Mouse (Mus musculus) urinary bladder, postnatal 10 days (tissue): Measurements from ENCODE around the gene Cpeb1.
A peak's percentile ranks its signal among the peaks of the same experiment; 100 is the strongest.

Experiments used
- DNase-seq: peaks from one replicate; pipeline ENCODE4 v3.0.0; 2022; ENCODE audit warnings: low spot score

The Cpeb1 gene

DNA sequence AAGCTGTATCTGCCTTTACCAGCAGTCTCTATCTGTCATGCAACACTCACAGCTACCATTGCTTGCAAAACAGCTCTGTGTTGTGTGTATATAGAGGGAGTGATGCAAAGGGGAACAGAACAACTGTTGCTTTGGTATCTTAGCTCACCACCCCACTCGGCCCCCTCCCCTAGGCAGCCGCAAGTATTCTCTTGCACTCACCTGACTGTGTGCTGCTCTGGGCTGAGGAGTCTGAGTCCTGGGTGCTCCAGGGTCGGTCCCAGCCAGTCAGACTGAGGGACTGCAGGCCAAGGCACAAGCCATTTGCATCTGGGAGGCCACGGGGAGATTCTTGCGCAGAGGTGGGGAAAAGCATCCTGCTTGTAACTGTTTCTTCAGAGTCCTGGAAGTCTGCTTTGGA lies 83.5 kb downstream of the Cpeb1 start:
- DNase-seq, result no peak

GRCm38 (mm10) chr7:81369724-81370123 lies 85.5 kb downstream of the Cpeb1 start:
- DNase-seq, result no peak

DNA sequence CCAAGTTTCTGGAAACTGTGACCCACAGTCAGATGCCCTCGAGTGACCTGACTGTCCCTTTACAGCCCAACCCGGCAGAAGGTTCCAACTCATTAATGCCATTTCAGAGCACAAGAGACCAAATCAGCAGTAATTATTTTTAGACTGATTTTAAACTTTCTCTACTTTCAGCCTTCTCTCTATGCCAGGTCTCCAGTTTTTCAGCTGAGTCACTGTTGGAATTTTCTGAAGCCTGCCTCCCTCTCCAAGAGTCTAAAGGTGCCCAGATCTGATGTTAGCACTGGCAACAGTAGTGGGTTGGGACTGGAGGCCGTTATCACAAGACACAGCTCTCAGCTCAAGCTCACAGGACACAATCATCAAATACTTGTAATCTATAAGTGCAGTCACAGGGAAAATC lies 87.3 kb downstream of the Cpeb1 start:
- no peak for DNase-seq

DNA sequence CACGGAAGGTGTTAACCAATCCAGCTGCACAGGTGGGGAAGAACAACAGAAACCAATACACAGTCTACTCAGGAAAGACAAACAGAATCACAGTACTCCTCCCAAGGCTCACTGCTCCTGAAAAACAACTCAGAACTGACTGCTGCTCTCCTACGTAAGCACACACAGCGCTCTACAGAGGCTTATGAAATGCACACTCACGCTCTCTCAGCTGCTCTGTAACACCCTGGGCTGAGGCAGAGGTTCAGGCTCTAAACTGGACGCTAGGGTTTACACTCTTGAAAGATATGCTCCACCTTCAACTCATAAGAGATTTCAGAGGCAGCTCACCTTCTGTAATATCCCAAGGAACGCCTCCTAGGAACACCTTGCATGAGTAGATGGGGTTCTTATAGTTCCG lies 98.3 kb downstream of the Cpeb1 start:
- no peak for DNase-seq

DNA sequence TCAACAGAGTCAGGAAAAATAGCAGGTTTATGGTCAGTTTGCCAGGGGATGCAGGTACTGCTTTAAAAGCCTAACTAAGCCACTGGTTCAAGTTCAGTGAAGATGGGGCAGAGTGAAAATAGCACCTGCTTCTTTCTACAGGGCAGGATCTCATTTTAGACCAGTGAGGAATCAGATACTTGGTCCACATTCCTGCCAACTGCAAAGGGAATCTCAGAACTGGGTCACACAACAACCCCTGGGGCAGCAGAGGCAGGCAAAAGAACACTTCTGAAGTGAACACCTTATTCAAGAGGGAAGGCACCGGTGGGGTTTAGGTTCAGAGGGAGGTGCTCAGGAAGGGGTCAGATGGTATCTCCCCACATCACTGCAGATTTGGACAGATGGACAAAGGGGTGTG lies 98.9 kb downstream of the Cpeb1 start:
- DNase-seq, result no peak

- DNase-seq, result no peak
Observed at GRCm38 (mm10) chr7:81355746-81356145, 99.5 kb downstream of the Cpeb1 start.

GRCm38 (mm10) chr7:81351826-81352225 lies 103.4 kb downstream of the Cpeb1 start:
- DNase-seq, result no peak

DNA sequence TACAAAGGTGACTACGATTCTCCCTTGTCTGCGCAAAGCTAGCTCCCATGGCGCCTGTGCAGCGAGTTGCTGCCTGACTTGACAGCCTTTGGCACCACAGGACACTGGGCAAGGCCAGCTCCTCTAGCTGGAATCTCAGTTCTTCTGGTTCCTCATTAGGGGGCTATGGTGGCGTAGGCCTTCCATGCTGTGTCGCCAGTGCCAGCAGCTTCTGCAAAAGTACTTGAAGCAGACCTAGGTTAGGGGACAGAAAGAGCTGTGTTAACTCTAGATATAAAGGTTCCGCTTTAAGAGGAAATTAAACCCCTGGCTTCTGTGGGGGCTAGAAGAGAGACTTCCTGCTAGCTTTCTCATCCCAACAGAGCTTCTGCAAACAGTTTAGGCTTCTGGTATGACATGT lies 107.1 kb downstream of the Cpeb1 start:
- DNase-seq, result no peak

- no peak for DNase-seq
Observed at GRCm38 (mm10) chr7:81345447-81346170, 109.7 kb downstream of the Cpeb1 start.

DNA sequence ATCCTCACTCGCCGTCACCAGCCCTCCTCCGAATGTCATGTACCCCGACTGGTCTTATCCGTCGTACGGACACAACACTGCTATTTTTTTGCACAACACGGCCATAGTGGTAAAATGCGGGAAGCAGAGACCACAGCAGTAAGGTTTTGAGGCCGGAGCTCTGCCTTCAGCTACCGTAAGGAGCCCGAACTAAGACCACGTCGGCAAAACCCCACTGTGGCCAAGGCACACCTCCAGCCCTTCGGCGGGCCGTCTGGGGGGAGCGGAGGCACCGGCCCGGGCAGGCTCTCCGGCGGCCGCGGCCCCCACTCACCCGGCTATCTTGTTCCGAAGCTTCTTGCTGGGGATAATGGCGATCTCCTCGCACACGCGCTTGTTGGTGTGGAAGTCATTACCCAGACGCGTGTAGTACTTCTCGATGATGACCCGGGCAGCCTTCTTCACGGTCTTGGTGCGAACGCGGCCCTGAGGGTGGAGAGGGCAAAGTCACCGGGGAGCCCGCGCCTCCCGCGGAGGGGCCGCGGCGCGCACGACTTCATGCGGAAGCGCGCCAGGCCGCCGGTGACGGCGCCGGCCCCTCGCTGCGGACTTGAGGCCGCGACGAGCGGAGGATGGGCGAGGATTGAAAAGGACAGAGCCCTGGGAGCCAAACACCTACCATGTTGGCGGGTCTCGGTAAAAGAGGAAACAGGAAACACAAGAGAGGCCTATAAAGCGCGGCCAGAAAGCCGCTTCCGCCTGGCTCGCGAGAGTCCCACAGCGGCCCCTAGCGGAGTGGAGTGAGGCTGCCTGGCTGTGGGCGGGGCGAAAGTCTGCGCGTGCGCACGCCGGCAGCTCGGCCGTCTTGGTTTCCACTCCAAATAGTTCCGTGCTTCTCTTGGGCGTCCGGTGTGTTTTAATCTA lies 110.5 kb downstream of the Cpeb1 start, which contains the start of gene Rps17:
Gene Rps17, minus strand, starts transcription at position 711 of the 903 bp plus-strand sequence.
- DNase-seq, result peak; percentile 95

DNA sequence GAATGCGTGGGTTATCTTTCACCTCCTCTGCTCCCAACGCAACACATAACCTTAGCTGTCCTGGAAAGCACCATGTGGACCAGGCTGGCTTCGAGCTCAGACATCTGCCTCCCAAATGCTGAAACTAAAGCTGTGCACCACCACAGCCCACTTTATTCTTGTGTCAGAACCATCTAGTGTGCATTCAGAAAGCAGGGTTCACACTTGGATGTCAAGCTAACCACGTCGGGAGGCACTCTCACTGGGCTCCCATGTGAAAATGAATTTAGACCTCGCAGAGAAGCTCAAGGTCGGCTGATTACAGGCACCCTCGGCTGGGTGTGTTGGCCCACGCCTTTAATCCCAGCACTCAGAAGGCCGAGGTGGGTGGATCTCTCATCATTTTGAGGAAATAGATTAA lies 111.4 kb downstream of the Cpeb1 start:
- DNase-seq, result no peak

- DNase-seq, result no peak
Observed at GRCm38 (mm10) chr7:81343316-81343715, 111.9 kb downstream of the Cpeb1 start.

- no peak for DNase-seq
Observed at GRCm38 (mm10) chr7:81342356-81343094, 112.7 kb downstream of the Cpeb1 start.

- DNase-seq, result no peak
Observed at GRCm38 (mm10) chr7:81341563-81341962, 113.7 kb downstream of the Cpeb1 start.

DNA sequence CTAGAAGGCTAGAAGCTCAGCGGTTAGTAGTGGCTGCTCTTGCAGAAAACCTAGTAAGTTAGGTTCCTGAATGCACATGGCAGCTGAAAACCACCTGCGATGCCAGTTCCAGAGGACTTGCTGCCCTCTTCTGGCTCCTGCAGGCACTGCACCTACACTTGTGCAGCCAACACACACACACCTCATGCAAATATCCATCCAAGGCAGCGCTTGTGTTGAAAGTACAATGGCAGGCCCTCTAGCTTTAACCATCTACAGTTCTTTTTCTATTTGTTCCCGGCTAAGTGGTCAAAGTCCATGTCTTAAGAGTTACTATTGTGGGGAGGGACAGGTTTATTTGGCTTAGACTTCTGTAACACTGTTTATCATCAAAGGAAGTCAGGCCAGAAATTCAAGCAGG lies 115.5 kb downstream of the Cpeb1 start:
- DNase-seq, result no peak

DNA sequence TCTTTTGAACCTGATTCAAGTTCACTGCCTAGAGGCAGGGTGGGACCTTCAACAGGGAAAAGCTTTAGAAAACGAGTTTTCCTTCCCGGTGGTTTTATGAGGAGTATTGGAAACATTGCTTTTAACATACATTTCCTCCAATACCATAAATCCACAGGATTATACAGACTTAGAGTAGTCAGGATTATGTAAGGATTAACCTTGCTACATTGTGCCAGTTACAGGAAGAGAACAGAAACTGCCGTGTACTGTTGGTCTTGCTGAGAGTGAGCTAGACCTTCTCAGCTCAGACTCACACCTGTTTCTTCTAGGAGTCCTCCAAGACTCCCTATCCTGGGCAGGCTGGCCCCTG lies 116.8 kb downstream of the Cpeb1 start:
- no peak for DNase-seq

- DNase-seq, result no peak
Observed at GRCm38 (mm10) chr7:81337785-81338521, 117.3 kb downstream of the Cpeb1 start.

DNA sequence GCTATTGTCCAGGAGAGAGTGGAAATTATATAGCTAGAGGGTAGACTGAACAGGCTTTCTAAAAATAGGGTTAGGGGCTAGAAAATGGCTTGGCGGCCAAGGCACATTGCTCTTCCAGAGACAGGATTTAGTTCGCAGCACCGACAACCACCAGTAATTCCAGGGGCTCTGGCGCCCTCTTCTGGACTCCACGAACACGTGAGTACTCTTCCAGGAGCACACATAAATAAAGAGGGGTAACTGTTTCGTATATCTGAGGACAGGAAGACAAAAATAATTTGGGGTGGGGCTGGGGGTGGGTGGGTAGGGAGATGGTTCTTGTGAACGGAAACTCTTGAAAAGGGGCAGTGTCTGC lies 118.9 kb downstream of the Cpeb1 start:
- DNase-seq, result no peak

GRCm38 (mm10) chr7:81335705-81336431 lies 119.4 kb downstream of the Cpeb1 start:
- no peak for DNase-seq

GRCm38 (mm10) chr7:81331851-81332250 lies 123.4 kb downstream of the Cpeb1 start:
- DNase-seq, result no peak

DNA sequence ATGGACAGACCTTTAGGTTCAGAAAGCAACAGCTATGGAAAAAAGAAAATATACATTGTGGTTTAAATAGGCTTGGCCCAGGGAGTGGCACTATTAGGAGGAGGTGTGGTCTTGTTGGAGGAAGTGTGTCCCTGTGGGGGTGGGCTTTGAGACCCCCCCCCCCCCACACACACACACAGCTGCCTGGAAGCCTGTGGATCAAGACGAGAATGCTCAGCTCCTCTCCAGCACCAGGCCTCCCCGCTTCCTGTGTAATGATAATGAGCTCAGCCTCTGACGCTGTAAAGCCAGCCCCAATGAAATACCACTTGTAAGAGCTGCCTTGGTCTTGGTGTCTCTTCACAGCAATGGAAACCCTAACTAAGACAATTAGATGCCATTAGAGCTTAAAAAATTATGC lies 124.5 kb downstream of the Cpeb1 start:
- no peak for DNase-seq
